Mouse (Mus musculus) lung, postnatal 10 days (tissue): ENCODE data around the gene Sash1.

Experiments used
- DNase-seq: peaks from one replicate; pipeline ENCODE4 v3.0.0; 2021

Gene Sash1

GRCm38 (mm10) chr10:8885630-8886527, at the start of gene Sash1:
TSS of gene Sash1 (minus strand) at chr10:8886070.
- DNase-seq: peak; percentile 93

GRCm38 (mm10) chr10:8935601-8936000, 49.7 kb upstream of the Sash1 start:
- peak; percentile 15 for DNase-seq

GRCm38 (mm10) chr10:8933451-8934372, 47.8 kb upstream of the Sash1 start:
- no peak for DNase-seq

GRCm38 (mm10) chr10:8931548-8932240, 45.8 kb upstream of the Sash1 start:
- no peak for DNase-seq

- no peak for DNase-seq
These were observed 44.8 kb upstream of the Sash1 start for GRCm38 (mm10) chr10:8930672-8931071.

GRCm38 (mm10) chr10:8928775-8929647, 43.1 kb upstream of the Sash1 start:
- DNase-seq: peak; percentile 28

GRCm38 (mm10) chr10:8928261-8928660, 42.4 kb upstream of the Sash1 start:
- no peak for DNase-seq

- no peak for DNase-seq
These were observed 41.0 kb upstream of the Sash1 start for GRCm38 (mm10) chr10:8926906-8927305.

GRCm38 (mm10) chr10:8926295-8926694, 40.4 kb upstream of the Sash1 start:
- no peak for DNase-seq

GRCm38 (mm10) chr10:8925299-8925698, 39.4 kb upstream of the Sash1 start:
- no peak for DNase-seq

GRCm38 (mm10) chr10:8921098-8921693, 35.3 kb upstream of the Sash1 start:
- no peak for DNase-seq

- DNase-seq: no peak
These were observed 31.9 kb upstream of the Sash1 start for GRCm38 (mm10) chr10:8917798-8918197.

- no peak for DNase-seq
These were observed 31.5 kb upstream of the Sash1 start for GRCm38 (mm10) chr10:8917350-8917749.

- DNase-seq: no peak
These were observed 29.9 kb upstream of the Sash1 start for GRCm38 (mm10) chr10:8915755-8916154.

GRCm38 (mm10) chr10:8913904-8914303, 28.0 kb upstream of the Sash1 start:
- DNase-seq: no peak

- DNase-seq: peak; percentile 72
These were observed 26.9 kb upstream of the Sash1 start for GRCm38 (mm10) chr10:8912706-8913275.

- no peak for DNase-seq
These were observed 26.3 kb upstream of the Sash1 start for GRCm38 (mm10) chr10:8912213-8912612.

- DNase-seq: peak; percentile 32
These were observed 24.5 kb upstream of the Sash1 start for GRCm38 (mm10) chr10:8910237-8910990.

- no peak for DNase-seq
These were observed 17.2 kb upstream of the Sash1 start for GRCm38 (mm10) chr10:8903086-8903485.

- no peak for DNase-seq
These were observed 16.5 kb upstream of the Sash1 start for GRCm38 (mm10) chr10:8902412-8902811.
